ENCODE assay signal across 25 mouse cellular contexts in the genomic region with DNA sequence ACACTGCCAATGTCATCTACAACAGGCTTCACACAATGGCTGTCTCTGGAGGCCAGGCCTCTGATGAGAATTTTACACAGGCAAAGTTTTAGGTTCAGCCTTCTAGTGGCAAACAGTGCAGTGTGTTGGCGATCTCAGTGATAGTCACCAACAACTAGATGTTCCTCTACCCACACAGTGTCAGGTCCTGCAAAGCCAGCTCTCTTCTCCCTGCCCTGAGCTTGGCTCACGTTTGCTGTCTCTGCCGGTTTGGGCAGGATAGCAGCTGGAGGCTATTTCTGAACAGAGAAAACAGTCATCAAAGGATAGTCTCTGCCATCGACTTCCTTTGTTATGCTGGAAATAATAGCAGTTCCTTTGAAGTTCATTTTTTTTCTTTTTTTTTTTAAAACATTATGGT.
DNase-seq lines count a peak whose midpoint lies in the region; ATAC-seq lines count a peak whose summit lies in the region.
"Had no signal": no experiment of that assay in that cellular context is flagged by ENCODE, and none has a peak within 500 bp of the region (broad histone marks: within the 10 kb centered on the region; RNA-seq: fewer than 3 reads in every experiment).

No protein-coding gene starts in this region.

- no peaks in the 10 kb centered on the region for H3K36me3 ChIP-seq in midbrain, embryonic 13.5 days
- no peaks in the 10 kb centered on the region for H3K36me3 ChIP-seq in midbrain, embryonic 11.5 days (ENCODE audit: control insufficient read depth, insufficient read depth, low read length)
- H3K36me3 ChIP-seq in hindbrain, embryonic 13.5 days: no peaks in the 10 kb centered on the region
- H3K36me3 ChIP-seq: embryonic facial prominence, embryonic 10.5 days; embryonic facial prominence, embryonic 12.5 days; forebrain, embryonic 10.5 days; forebrain, embryonic 12.5 days; G1E had no signal

- no peaks in the 10 kb centered on the region for H3K4me1 ChIP-seq in midbrain, embryonic 13.5 days (replicated peaks)
- H3K4me1 ChIP-seq in midbrain, embryonic 11.5 days (ENCODE audit: control insufficient read depth, insufficient read depth, low read length): no peaks in the 10 kb centered on the region
- no peaks in the 10 kb centered on the region for H3K4me1 ChIP-seq in hindbrain, embryonic 13.5 days (replicated peaks)
- H3K4me1 ChIP-seq: embryonic facial prominence, embryonic 10.5 days; embryonic facial prominence, embryonic 12.5 days; forebrain, embryonic 10.5 days; forebrain, embryonic 12.5 days had no signal

- no peak overlapping the region for H3K9ac ChIP-seq in midbrain, embryonic 13.5 days (replicated peaks)
- no peak overlapping the region for H3K9ac ChIP-seq in midbrain, embryonic 11.5 days (ENCODE audit: low read length)
- H3K9ac ChIP-seq in hindbrain, embryonic 13.5 days: no peak overlapping the region
- H3K9ac ChIP-seq: embryonic facial prominence, embryonic 12.5 days; forebrain, embryonic 12.5 days had no signal

- H3K27ac ChIP-seq in midbrain, embryonic 13.5 days: no peak overlapping the region
- H3K27ac ChIP-seq in midbrain, embryonic 11.5 days (ENCODE audit: low read depth, low read length): no peak overlapping the region
- H3K27ac ChIP-seq in hindbrain, embryonic 13.5 days: no peak overlapping the region
- H3K27ac ChIP-seq: embryonic facial prominence, embryonic 10.5 days; embryonic facial prominence, embryonic 12.5 days; forebrain, embryonic 10.5 days; forebrain, embryonic 12.5 days had no signal

- no peak for DNase-seq in midbrain, embryonic 11.5 days (ENCODE audit: low spot score, missing footprints)
- DNase-seq in brain, adult 2 months (ENCODE audit: low read depth, low spot score): peak; percentile 40
- peak; percentile 59 for DNase-seq in gonadal fat pad, adult 2 months (ENCODE audit: low read depth)
- no peak for DNase-seq in urinary bladder, postnatal 36 days (ENCODE audit: low spot score in 2 of 2)
- DNase-seq: adrenal gland, postnatal 10 days; adrenal gland, postnatal 25 days; B cell, adult 2 months; cerebellum, adult 11-12 months; cerebellum, adult 2 months; cerebellum, adult 9-10 months; cerebellum, postnatal 10 days; cerebellum, postnatal 25 days had no signal

- H3K27me3 ChIP-seq in midbrain, embryonic 13.5 days: no peaks in the 10 kb centered on the region
- H3K27me3 ChIP-seq in midbrain, embryonic 11.5 days (ENCODE audit: control insufficient read depth, insufficient read depth, low read length): no peaks in the 10 kb centered on the region
- no peaks in the 10 kb centered on the region for H3K27me3 ChIP-seq in hindbrain, embryonic 13.5 days
- H3K27me3 ChIP-seq: CH12.LX; embryonic facial prominence, embryonic 12.5 days; forebrain, embryonic 12.5 days; Patski had no signal

- no peak overlapping the region for H3K4me3 ChIP-seq in midbrain, embryonic 13.5 days (replicated peaks)
- no peak overlapping the region for H3K4me3 ChIP-seq in midbrain, embryonic 11.5 days (ENCODE audit: low read depth, low read length)
- H3K4me3 ChIP-seq in hindbrain, embryonic 13.5 days: no peak overlapping the region
- H3K4me3 ChIP-seq: embryonic facial prominence, embryonic 10.5 days; embryonic facial prominence, embryonic 12.5 days; forebrain, embryonic 10.5 days; forebrain, embryonic 12.5 days had no signal

- no peaks in the 10 kb centered on the region for H3K9me3 ChIP-seq in midbrain, embryonic 13.5 days
- H3K9me3 ChIP-seq in midbrain, embryonic 11.5 days (ENCODE audit: control insufficient read depth, low read length): no peaks in the 10 kb centered on the region
- H3K9me3 ChIP-seq in hindbrain, embryonic 13.5 days: no peaks in the 10 kb centered on the region
- H3K9me3 ChIP-seq: embryonic facial prominence, embryonic 10.5 days; embryonic facial prominence, embryonic 12.5 days; forebrain, embryonic 10.5 days; forebrain, embryonic 12.5 days had no signal

- WGBS in midbrain, embryonic 13.5 days: 66% methylated on average over 4 of the region's 4 CpGs
- 69% methylated on average over 4 of the region's 4 CpGs for WGBS in midbrain, embryonic 11.5 days
- 57% methylated on average over 4 of the region's 4 CpGs for whole genome bisulfite sequencing in hindbrain, embryonic 13.5 days

- no peak overlapping the region for H3K4me2 ChIP-seq in midbrain, embryonic 13.5 days (replicated peaks)
- H3K4me2 ChIP-seq in midbrain, embryonic 11.5 days: no peak overlapping the region
- no peak overlapping the region for H3K4me2 ChIP-seq in hindbrain, embryonic 13.5 days
- H3K4me2 ChIP-seq: embryonic facial prominence, embryonic 12.5 days; forebrain, embryonic 12.5 days had no signal

- ATAC-seq in midbrain, embryonic 13.5 days: 0 out of 2 replicates have a peak, but pooled peaks have one; percentile 37
- no peak for ATAC-seq in midbrain, embryonic 11.5 days (ENCODE audit: low FRiP score)
- ATAC-seq in hindbrain, embryonic 13.5 days (ENCODE audit: low FRiP score): no peak
- ATAC-seq: activated CD4-positive, CD25-positive, alpha-beta regulatory T cell, adult 4 months; CD4-positive, CD25-positive, alpha-beta regulatory T cell, adult 4 months; forebrain, embryonic 14.5 days; forebrain, embryonic 16.5 days; Patski had no signal

Comparison
In these comparisons a context has a peak if more than half of its experiments do, and no peak if none do; other contexts are left out.
1. DNase-seq: peak in brain, adult 2 months (single experiment) and gonadal fat pad, adult 2 months (single experiment); none in midbrain, embryonic 11.5 days (single experiment) and urinary bladder, postnatal 36 days (0 of 2).